Mouse (Mus musculus) brain, embryonic 14.5 days (tissue): Measurements from ENCODE around the gene Fam47c. TPM values are rescaled to one million over a fixed set of nuclear protein-coding genes. Genes with fewer than 3 reads are reported as not detected.

Experiments used
- DNase-seq: peaks from one replicate; pipeline ENCODE4 v3.0.0-alpha.2; 2011; ENCODE audit warnings: low read depth
- CTCF ChIP-seq: fragments of 200-500 bp; IDR thresholded peaks from 2 replicates; pipeline ENCODE4 v1.5.1; 2012; ENCODE audit warnings: inconsistent platforms, mild to moderate bottlenecking, moderate library complexity, borderline replicate concordance; ENCODE audit not compliant: insufficient read depth, insufficient read length; ENCODE audit errors: extremely low read depth
- POLR2A ChIP-seq: fragments of 200-500 bp; IDR thresholded peaks from 2 replicates; pipeline ENCODE4 v1.6.1; 2012; ENCODE audit warnings: mild to moderate bottlenecking, inconsistent platforms, borderline replicate concordance; ENCODE audit not compliant: poor library complexity, insufficient read depth, insufficient read length, severe bottlenecking; ENCODE audit errors: extremely low read depth
- polyA plus RNA-seq: library from polyadenylated mRNA; depleted of rRNA; stranded (reverse); fragments of >200 nt; gene quantifications from 2 replicates; pipeline ENCODE4 v1.2.3, GENCODE M21; 2012; rRNA removed

The Fam47c gene
- polyA plus RNA-seq = not detected in 2 replicates

DNA sequence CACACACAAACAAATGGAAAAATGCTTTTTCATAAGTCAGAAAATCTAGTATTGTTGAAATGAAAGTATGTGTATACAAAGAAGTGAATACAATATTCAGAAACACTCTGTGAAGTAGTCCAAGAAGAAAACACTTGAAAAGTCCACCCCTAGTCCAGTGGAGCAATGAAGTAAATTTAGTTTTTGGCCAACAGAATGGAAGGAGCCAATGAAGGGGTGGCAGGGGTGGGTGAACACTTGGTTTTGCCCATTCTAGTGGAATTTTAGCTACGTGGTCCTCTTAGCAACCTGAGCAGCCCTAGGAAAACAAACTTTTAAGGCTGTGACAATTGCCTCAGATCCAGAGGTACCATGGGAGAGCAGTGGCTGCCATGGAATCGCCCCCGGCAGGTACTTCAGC, at the start of gene Fam47c:
Gene Fam47c (plus strand): TSS at position 301 of the 400 bp plus-strand sequence.
- no peak for DNase-seq

DNA sequence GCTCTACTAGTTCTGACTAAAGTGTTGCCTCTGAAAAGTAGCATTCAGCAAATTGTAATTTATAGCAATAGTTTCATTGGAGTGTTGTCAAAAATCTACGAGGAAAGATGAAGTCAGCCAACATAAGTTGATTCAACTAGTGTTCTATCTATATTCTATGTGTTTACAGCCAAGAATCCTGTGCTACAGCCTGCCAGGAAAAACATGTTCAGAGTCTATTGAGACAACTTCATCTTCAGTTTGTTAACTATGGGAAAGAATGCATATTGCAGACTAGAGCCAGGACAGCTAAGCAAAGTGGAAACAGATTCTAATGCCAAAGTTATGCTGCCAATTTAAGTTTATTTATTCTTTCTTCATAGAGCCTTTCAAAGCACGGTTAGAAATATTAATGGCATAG, 31.8 kb downstream of the Fam47c start:
- peak; percentile 2 for DNase-seq
- TF ChIP-seq POLR2A = no peak
- TF ChIP-seq CTCF = no peak

More for the DNA sequence above, at the start of gene Fam47c:
- TF ChIP-seq POLR2A = no peak

DNA sequence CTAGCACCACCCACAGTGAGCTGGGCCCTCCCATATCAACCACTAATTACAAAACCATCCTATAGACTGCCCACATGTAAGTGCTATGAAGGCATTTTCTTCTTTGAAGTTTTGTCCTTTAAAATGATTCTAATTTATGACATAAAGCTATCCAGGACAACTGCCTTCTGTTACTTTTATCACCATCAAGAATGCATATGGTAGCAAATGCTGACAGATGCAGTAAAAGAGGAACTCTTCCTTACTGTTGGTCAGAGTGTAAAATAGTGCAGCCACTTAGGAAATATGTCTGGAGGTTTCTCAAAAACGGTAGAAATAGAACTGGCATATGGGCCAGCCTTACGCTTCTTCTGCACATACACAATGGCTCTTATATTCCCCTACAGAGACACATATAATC, 39.5 kb downstream of the Fam47c start:
- DNase-seq = no peak
- no peak for TF ChIP-seq CTCF
- no peak for TF ChIP-seq POLR2A

Other genes with a start within 250 kb of the Fam47c start
- 4.2 and 4.3 TPM in 2 replicates for gene Prrg1, start 153.9 kb upstream of the Fam47c start, polyA plus RNA-seq